Mouse (Mus musculus) midbrain, postnatal 0 days (tissue): Measurements from ENCODE around the gene Prkci. TPM values are rescaled to one million over a fixed set of nuclear protein-coding genes. Genes with fewer than 3 reads are reported as not detected.
A peak's percentile ranks its signal among the peaks of the same experiment; 100 is the strongest.

Experiments used
- ATAC-seq: fragments of 200-750 bp; cut with Nextera tagmentation; 2 replicates; pipeline ENCODE4 v1.8.0; 2017; ENCODE audit warnings: moderate number of reproducible peaks, mild to moderate bottlenecking, moderate TSS enrichment, moderate library complexity; ENCODE audit not compliant: low FRiP score
- DNase-seq: peaks from one replicate; pipeline ENCODE4 v3.0.0-alpha.2; 2015; ENCODE audit warnings: low spot score
- H3K27ac ChIP-seq: fragments of 300-500 bp; sonication (generic); 2 replicates; pipeline ENCODE4 v1.5.1; 2014; ENCODE audit warnings: low read depth, mild to moderate bottlenecking, low read length, mixed read lengths
- H3K27me3 ChIP-seq: fragments of 300-500 bp; sonication (generic); 2 replicates; pipeline ENCODE4 v1.6.1; 2014; ENCODE audit warnings: low read length, control low read depth, mixed read lengths; ENCODE audit not compliant: insufficient read depth
- H3K36me3 ChIP-seq: fragments of 300-500 bp; sonication (generic); 2 replicates; pipeline ENCODE4 v1.6.1; 2014; ENCODE audit warnings: low read length, control low read depth, mixed read lengths; ENCODE audit not compliant: insufficient read depth
- H3K4me1 ChIP-seq: fragments of 300-500 bp; sonication (generic); 2 replicates; pipeline ENCODE4 v1.6.1; 2014; ENCODE audit warnings: mild to moderate bottlenecking, control low read depth, antibody characterized with exemption, low read length, mixed read lengths; ENCODE audit not compliant: insufficient read depth
- H3K4me2 ChIP-seq: fragments of 300-500 bp; sonication (generic); 2 replicates; pipeline ENCODE4 v1.6.1; 2014; ENCODE audit warnings: low read depth, mild to moderate bottlenecking, low read length, mixed read lengths; ENCODE audit not compliant: poor library complexity, severe bottlenecking
- H3K4me3 ChIP-seq: fragments of 300-500 bp; sonication (generic); 2 replicates; pipeline ENCODE4 v1.5.1; 2014; ENCODE audit warnings: low read depth, mild to moderate bottlenecking, low read length, moderate library complexity
- H3K9ac ChIP-seq: fragments of 300-500 bp; sonication (generic); replicated peaks from 2 replicates; pipeline ENCODE4 v1.6.1; 2014; ENCODE audit warnings: mild to moderate bottlenecking, low read length, moderate library complexity, mixed read lengths; ENCODE audit not compliant: poor library complexity, severe bottlenecking
- H3K9me3 ChIP-seq: fragments of 300-500 bp; sonication (generic); 2 replicates; pipeline ENCODE4 v1.6.1; 2016; ENCODE audit warnings: low read length, control low read depth
- CTCF ChIP-seq: IDR thresholded peaks from 2 replicates; pipeline ENCODE4 v1.5.1; 2016; ENCODE audit warnings: antibody characterized with exemption, mild to moderate bottlenecking
- WGBS: fragments of 180-500 bp; shearing (Covaris S2); extraction: QIAGEN DNeasy Blood & Tissue Kit; methylation state at CpG from one replicate; pipeline ENCODE4 v1.1.7; 2014; 5-methylcytosine and 5-hydroxymethylcytosine counted together
- polyA plus RNA-seq: library from polyadenylated mRNA; unstranded; fragments of >200 nt; fragmentation: Nextera tagmentation; extraction: Ambion mirVana; gene quantifications from 2 replicates; pipeline ENCODE4 v1.2.1, GENCODE M21; 2015
- total RNA-seq: library from RNA; depleted of rRNA; stranded (reverse); fragments of >200 nt; gene quantifications from 2 replicates; pipeline ENCODE4 v1.2.3, GENCODE M21; 2014

Prkci gene
- total and polyA plus RNA-seq, 2 experiments from 2014 or later: 19.6 to 56.7 TPM

DNA sequence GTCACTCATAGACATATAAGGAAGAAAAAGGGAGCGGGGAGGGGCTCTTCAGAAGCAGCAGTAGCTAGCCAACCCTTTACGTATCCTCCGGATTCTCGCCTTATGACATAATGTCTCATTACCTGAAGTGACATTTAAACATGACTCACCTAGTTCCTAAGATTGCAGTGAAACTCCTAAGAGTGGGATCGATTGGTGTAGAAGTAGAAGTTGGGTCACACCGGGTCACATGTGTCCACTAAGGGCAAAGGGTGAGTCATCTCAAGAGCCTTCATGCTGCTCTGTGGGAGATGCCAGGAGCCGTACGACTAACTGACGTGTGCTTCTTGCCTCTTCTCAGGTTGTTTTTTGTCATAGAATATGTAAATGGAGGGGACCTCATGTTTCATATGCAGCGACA lies 43.1 kb downstream of the Prkci start:
- no peak for TF ChIP-seq CTCF
- H3K36me3 ChIP-seq: no peaks in the 10 kb centered on the region; the same call in 1 of the 2 replicates
- 95% methylated on average over 10 of the region's 10 CpGs for WGBS
- H3K9me3 ChIP-seq: no peaks in the 10 kb centered on the region
- no peak overlapping the region for H3K27ac ChIP-seq
- no peak overlapping the region for H3K9ac ChIP-seq
- ATAC-seq (no peak), DNase-seq (no peak)
- H3K4me2 ChIP-seq: no peak overlapping the region
- H3K4me3 ChIP-seq: no peak overlapping the region
- no peaks in the 10 kb centered on the region for H3K27me3 ChIP-seq
- no peaks in the 10 kb centered on the region for H3K4me1 ChIP-seq

- TF ChIP-seq CTCF: no peak
Observed at GRCm38 (mm10) chr3:31042992-31043391, 47.4 kb downstream of the Prkci start.

DNA sequence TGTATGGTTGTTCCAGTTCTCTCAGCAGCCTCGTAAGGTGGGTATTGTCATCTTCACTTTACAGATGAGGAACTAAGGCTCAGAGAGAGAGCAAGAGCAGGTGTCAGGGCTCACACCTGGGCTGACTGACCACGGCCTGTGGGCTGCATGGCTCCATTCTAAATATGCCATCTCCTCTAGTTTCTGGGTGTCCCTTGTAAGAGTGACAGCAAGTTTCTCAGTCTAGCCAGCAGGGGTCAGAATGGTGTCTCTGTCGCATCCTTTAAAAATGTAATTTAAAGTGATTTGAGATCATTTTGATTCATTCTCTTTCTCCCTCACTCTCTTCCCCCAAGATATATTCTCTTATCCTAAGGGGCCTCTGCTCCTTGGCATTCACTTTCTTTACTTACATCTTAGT lies 51.7 kb downstream of the Prkci start:
- Histone ChIP-seq H3K4me3 (no peak overlapping the region), H3K9me3 (no peaks in the 10 kb centered on the region), H3K4me1 (no peaks in the 10 kb centered on the region), H3K36me3 (peaks cover 18% of the 10 kb centered on the region), H3K9ac (no peak overlapping the region), H3K4me2 (no peak overlapping the region), H3K27ac (no peak overlapping the region), H3K27me3 (no peaks in the 10 kb centered on the region)
- 73% methylated on average over 3 of the region's 3 CpGs for WGBS
- peak; percentile 72 for TF ChIP-seq CTCF
- DNase-seq (peak; percentile 18), ATAC-seq (no peak)

More at GRCm38 (mm10) chr3:31042992-31043391, 47.4 kb downstream of the Prkci start:
- no peak for DNase-seq
- Histone ChIP-seq H3K27me3 (no peaks in the 10 kb centered on the region), H3K4me1 (no peaks in the 10 kb centered on the region), H3K9ac (no peak overlapping the region), H3K9me3 (no peaks in the 10 kb centered on the region), H3K27ac (no peak overlapping the region), H3K4me3 (no peak overlapping the region), H3K4me2 (no peak overlapping the region), H3K36me3 (peaks cover 4% of the 10 kb centered on the region; the same call in 1 of the 2 replicates)
- no peak for ATAC-seq
- WGBS: 88% methylated on average over 2 of the region's 2 CpGs

DNA sequence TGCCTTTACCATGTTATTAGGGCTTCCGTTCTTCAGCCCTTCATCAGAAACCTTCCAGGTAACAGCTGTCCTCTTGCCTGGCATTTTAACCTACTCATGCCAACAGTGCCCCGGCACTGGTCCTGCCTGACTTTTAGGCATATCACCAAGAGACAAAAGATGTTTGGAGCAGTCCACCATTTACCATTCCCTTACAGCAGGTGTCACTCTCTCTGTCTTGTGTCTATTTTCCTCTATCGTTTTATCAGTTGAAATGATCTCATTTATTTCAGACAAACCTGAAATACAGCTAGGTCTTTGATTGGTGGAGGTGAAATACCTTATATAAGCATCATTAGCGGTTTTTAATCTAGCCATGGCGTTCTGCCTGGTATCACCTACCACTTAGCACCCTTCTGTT lies 53.5 kb downstream of the Prkci start:
- no peak for ATAC-seq
- 84% methylated on average over 5 of the region's 5 CpGs for WGBS

GRCm38 (mm10) chr3:31050375-31050774 lies 54.8 kb downstream of the Prkci start:
- Histone ChIP-seq H3K4me3 (no peak overlapping the region), H3K27ac (no peak overlapping the region), H3K4me2 (no peak overlapping the region), H3K9ac (no peak overlapping the region), H3K4me1 (no peaks in the 10 kb centered on the region), H3K27me3 (no peaks in the 10 kb centered on the region), H3K36me3 (peaks cover 17% of the 10 kb centered on the region; the same call in 1 of the 2 replicates), H3K9me3 (no peaks in the 10 kb centered on the region)
- TF ChIP-seq CTCF: no peak
- DNase-seq (peak; percentile 73), ATAC-seq (no peak)
- 41% methylated on average over 7 of the region's 7 CpGs for WGBS

More for the DNA sequence above, 53.5 kb downstream of the Prkci start:
- peak; percentile 54 for TF ChIP-seq CTCF
- Histone ChIP-seq H3K27me3 (no peaks in the 10 kb centered on the region), H3K4me2 (no peak overlapping the region), H3K4me3 (no peak overlapping the region), H3K4me1 (no peaks in the 10 kb centered on the region), H3K9ac (no peak overlapping the region), H3K9me3 (no peaks in the 10 kb centered on the region), H3K36me3 (peaks cover 18% of the 10 kb centered on the region), H3K27ac (no peak overlapping the region)
- DNase-seq: no peak

- no peak for TF ChIP-seq CTCF
- Histone ChIP-seq H3K4me3 (no peak overlapping the region), H3K27me3 (no peaks in the 10 kb centered on the region), H3K4me2 (no peak overlapping the region), H3K36me3 (peaks cover 17% of the 10 kb centered on the region; the same call in 1 of the 2 replicates), H3K4me1 (no peaks in the 10 kb centered on the region), H3K27ac (no peak overlapping the region), H3K9me3 (no peaks in the 10 kb centered on the region), H3K9ac (no peak overlapping the region)
- 76% methylated on average over 9 of the region's 9 CpGs for WGBS
- no peak for DNase-seq
- no peak for ATAC-seq
Observed at GRCm38 (mm10) chr3:31051730-31052129, 56.2 kb downstream of the Prkci start.
